Mouse (Mus musculus) NIH3T3 (cell line): ENCODE measurements around the gene Phf2.

Experiments used
- DNase-seq: peaks from one replicate; pipeline ENCODE4 v3.0.0-alpha.2; 2012; ENCODE audit warnings: low read depth

Phf2 gene

DNA sequence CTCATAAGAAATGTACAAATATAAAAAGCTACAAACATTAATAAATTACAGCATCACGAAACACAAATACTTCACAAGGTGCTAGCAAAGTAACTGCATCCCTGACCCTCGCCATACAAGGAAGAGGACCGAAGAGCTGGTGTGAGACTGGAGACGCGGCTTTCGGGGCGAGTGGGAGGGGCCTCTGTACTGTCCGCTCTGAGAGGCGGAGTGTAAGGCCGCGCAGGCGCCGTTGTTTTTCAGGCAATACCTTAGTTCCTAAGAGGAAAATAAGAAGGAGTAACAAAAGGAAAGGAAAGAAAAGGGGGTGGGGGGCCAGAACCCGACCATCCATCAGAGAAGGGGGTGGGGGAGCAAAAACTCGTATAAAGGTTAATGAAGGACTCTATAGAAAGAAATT is 68.7 kb downstream of the Phf2 start:
- DNase-seq, result no peak

DNA sequence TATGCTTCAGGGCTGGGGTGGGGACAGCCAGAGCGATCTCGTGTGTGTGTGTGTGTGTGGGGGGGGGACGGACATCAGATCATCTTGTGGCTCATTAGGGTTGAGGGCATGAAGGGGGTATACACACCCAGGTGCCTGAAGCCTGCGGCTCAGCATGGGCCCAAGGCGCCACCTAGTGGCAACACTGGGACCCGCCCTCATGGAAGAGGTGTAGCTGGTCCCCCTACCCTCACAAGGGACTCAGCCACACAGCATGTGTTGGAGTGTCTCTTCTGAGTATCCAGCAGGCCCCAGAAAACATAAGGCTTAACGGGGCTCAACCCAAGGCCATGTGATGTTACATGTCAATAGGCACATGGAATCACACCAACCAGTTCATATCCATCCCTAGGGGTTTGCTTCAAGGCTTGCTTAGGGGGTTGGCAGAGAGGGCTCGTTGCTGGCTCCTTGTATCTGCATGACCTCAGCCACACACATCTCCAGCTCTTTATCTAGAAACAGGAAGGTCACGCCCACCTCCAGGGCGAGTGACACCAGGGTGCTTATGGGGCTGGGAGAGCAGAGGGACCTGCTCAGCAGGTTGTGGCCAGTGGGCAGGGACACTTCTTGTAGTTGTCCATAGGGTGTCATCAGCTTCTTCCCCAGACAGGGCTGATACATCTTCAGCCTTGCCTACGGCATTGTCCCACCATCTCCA is 69.9 kb downstream of the Phf2 start:
- DNase-seq, result peak; percentile 70

GRCm38 (mm10) chr13:48798256-48798771 is 72.6 kb downstream of the Phf2 start:
- DNase-seq, result no peak

- DNase-seq, result no peak
Measured at GRCm38 (mm10) chr13:48796906-48797305, 74.0 kb downstream of the Phf2 start.

DNA sequence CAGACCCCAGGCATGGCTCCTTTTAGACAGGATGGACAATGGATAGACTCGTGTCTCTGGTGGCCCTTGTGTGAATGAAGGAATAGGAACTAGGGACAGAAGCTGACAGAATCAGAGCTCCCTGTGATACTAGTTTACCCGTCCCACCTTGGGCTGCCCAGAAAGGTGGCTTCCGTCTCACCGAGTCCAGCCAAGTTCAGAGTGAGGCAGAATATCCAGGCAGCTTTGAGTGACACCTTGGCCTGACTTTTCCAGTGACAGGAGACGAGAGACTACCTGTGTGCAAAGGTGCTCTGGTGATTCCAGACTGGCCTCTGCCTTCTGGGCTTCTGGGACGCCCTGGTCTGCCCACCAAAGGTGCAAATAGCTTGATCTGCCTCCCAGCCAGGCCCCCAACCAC is 75.2 kb downstream of the Phf2 start:
- DNase-seq, result no peak

GRCm38 (mm10) chr13:48784594-48785298 is 86.2 kb downstream of the Phf2 start:
- DNase-seq, result no peak

GRCm38 (mm10) chr13:48784151-48784550 is 86.8 kb downstream of the Phf2 start:
- DNase-seq, result no peak

DNA sequence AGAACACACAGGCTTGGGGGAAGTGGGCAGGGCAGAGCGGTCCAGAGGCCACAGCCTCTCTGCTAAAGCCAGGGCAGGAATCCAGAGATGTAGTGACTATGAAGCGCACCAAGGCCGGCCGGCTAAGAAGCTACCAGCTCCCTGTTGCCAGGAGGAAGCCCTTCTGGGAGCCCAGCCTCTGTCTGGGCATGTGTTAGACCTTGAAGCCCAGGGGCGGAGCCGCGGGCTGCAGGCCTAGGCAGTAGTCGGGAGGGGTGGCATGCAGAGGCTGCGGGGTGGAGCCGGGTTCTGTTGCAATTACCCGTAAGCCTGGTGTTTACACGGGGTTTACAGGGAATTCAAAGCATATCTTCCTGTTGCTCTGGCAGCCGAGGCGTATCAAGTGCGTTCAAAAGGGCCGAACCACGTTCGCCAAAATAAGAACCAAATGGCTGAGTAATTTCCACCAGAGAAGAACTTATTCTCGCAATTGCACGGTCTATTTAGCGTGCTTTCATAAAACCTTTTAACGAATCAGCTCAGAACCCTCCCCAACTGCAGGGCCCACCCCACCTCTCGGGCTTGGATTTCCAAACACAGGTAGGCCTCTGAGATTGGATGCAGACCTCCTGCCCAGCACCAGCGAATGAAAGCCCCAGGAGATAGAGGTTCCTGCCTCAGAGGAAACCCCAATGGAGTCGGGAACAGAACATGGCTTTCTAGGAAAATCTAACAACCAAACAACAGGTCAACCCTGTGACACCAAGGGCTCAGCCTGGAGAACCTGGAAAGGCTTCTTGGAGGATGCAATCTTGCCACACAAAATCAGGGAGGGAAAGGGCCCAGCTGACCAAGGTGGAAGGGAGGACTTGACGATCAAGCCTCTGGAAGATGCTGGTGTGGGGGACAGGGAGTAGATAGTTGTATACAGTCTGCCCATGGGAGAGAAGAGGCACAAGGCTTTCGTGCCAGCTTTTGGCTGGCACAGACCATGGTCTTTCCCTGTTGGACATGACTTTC is 87.9 kb downstream of the Phf2 start:
- peak; percentile 20 for DNase-seq

DNA sequence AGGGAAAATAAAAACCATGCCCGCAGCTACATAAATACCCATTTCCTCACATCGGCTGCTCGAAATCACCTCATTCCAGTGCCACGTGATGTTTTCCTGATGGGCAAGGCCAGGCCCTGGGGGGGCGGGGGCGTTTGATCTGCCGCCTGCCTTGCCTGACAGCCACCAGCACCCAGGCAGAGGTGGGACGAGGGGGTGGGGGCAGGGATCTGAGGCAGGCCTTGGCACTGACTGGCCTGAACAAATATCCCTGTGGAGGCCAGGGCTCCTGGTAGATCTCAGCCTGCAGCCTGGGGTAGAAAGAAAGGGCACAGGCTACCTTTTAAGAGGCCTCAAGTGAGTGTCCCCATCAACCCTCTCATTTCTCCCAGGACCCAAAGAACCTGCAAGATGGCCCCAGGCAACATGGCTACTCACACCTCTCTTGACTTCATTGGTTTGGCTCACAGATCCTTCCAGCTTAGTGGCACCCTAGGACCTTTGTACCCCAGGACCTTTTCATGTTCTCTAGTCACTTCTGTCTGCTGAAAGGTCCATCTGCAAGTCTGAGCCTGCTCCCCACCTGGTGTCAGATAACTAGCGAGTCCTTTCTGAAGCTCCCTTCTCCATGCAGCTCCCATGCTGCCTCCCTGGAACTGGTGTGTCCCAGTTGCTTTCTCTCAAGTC is 90.4 kb downstream of the Phf2 start:
- DNase-seq, result no peak

GRCm38 (mm10) chr13:48779592-48780344 is 91.2 kb downstream of the Phf2 start:
- DNase-seq, result no peak

DNA sequence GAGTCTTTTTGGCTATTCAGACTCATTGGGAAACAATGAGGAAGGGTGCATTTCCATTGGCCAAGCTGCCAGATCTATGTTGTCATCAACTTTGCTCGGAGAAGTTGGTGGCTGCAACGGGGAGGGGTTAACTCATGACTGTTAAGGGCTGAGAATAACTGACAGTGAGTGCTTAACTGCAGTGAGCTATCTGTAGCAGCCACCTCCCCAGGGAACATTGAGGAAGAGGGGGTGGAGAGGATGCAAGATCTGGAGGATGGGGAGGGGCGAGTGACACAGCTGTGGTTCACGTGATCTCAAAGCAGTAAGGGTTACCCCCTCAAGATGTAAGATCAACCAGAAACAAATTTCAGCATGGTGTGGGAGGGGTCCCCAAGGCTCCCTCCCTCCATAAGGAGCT is 92.8 kb downstream of the Phf2 start:
- peak; percentile 28 for DNase-seq

- DNase-seq, result peak; percentile 35
Measured at GRCm38 (mm10) chr13:48774506-48774905, 96.4 kb downstream of the Phf2 start.

- DNase-seq, result no peak
Measured at GRCm38 (mm10) chr13:48768109-48768508, 102.8 kb downstream of the Phf2 start.

DNA sequence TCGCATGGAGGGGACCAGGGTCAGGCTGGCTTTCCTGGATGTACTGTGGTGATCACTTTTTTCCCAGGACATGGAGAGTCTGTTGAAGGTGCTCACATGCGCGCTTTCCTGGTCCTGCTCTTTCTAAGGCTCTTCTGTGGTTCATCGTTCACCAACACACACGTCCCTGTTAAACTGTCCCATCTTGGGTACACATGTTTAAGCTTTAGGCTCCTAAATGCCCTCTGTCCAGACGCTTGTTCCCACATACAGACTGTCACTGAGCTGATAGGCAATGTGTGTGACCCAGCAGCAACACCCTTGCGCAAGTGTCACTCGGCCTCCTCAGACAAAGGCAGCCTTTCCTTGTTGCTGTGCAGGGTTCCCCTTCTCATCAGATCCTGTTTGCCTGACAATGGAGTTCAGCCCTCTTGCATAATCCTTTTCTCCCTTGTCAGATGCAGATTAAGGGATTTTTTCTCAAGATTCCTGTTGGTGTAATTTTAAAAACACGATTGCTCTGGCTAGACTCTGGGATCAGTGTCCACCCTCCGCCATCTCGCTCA is 107.1 kb downstream of the Phf2 start:
- DNase-seq, result no peak

- DNase-seq, result no peak
Measured at GRCm38 (mm10) chr13:48760855-48761436, 110.0 kb downstream of the Phf2 start.

GRCm38 (mm10) chr13:48756769-48757168 is 114.2 kb downstream of the Phf2 start:
- no peak for DNase-seq
